Mouse (Mus musculus) cortical plate, adult 2 months (tissue): ENCODE results near the gene Atp2b1.

Source experiments
- CTCF ChIP-seq: fragments of 200-500 bp; IDR thresholded peaks from 2 replicates; pipeline ENCODE4 v1.5.1; 2011; ENCODE audit warnings: mild to moderate bottlenecking, control low read depth, low read length; ENCODE audit not compliant: insufficient read depth; ENCODE audit errors: extremely low read depth
- POLR2A ChIP-seq: fragments of 200-500 bp; IDR thresholded peaks from 2 replicates; pipeline ENCODE4 v1.6.1; 2011; ENCODE audit warnings: mild to moderate bottlenecking, low read length, control low read depth; ENCODE audit not compliant: insufficient read depth; ENCODE audit errors: extremely low read depth

GRCm38 (mm10) chr10:98947206-98947605, 33.0 kb downstream of the Atp2b1 start:
- TF ChIP-seq CTCF = no peak
- no peak for TF ChIP-seq POLR2A
